Mouse (Mus musculus) gastrocnemius, postnatal 10 days (tissue): ENCODE measurements around the gene Thrap3. TPM values are rescaled to one million over a fixed set of nuclear protein-coding genes. Genes with fewer than 3 reads are reported as not detected.
"Not testable (repeated sequence)": the region's sequence is repeated elsewhere in the genome, so short reads cannot be mapped to it uniquely, and the experiment has no call there.

ENCODE experiments used
- DNase-seq: peaks from one replicate; pipeline ENCODE4 v3.0.0; 2021; ENCODE audit warnings: mixed read lengths
- total RNA-seq, 2 experiments: library from RNA; stranded (reverse); gene quantifications; 2 replicates each; pipeline ENCODE4 v1.2.3; 2021

The Thrap3 gene
- total RNA-seq, 2 experiments from 2014 or later, result 131 to 152 TPM

DNA sequence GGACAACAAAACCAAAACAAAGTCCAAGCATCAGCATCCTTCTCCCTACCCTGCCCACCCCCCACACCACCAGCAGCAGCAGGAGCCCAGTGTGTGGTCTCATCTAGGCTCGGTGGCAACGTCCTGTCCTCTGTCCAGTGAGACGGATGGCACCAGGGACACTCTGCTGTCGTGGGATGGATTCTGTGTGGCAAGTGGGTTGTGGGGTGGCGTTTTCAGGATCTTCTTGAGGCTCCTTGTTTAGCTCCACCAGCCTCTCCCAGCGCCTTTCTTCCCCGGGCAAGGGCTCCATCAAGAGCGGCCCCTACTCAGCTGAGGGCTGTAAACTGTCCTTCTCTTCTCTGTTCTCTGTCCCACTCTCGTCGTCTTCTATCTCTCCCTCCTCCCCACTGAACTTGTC lies 37.5 kb downstream of the Thrap3 start:
- DNase-seq, result not testable (repeated sequence)

- no peak for DNase-seq
Measured at GRCm38 (mm10) chr4:126163685-126164084, 38.9 kb downstream of the Thrap3 start.

- no peak for DNase-seq
Measured at GRCm38 (mm10) chr4:126163067-126163659, 39.4 kb downstream of the Thrap3 start, which contains the start of gene Sh3d21. Gene Sh3d21 (minus strand): TSS chr4:126163491.

GRCm38 (mm10) chr4:126162544-126163066 lies 40.0 kb downstream of the Thrap3 start:
- peak; percentile 88 for DNase-seq

DNA sequence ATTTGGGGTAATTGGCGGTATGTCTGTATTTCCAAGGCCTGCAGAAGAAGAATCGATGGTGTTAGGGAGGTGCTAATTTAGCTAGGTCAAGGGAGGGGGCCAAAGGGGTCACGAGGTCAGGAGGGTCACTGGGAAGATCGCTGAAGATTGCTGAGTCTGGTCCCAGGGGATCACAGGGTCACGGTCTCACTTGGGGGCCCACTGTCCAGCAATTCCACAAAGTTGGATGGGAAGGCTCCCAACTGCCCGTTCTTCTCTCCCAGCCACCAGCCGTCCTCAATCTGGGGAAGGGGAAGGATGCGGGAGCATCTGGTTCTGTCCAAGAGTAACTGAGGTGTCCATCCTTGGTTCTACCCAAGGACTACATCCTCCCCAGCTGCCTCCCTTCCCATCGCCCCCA lies 40.6 kb downstream of the Thrap3 start:
- peak; percentile 3 for DNase-seq

GRCm38 (mm10) chr4:126161456-126161855 lies 41.1 kb downstream of the Thrap3 start:
- DNase-seq, result peak; percentile 3

- no peak for DNase-seq
Measured at GRCm38 (mm10) chr4:126160981-126161380, 41.6 kb downstream of the Thrap3 start.

- DNase-seq, result no peak
Measured at GRCm38 (mm10) chr4:126159455-126159854, 43.1 kb downstream of the Thrap3 start.

- DNase-seq, result no peak
Measured at GRCm38 (mm10) chr4:126157562-126157961, 45.0 kb downstream of the Thrap3 start.

DNA sequence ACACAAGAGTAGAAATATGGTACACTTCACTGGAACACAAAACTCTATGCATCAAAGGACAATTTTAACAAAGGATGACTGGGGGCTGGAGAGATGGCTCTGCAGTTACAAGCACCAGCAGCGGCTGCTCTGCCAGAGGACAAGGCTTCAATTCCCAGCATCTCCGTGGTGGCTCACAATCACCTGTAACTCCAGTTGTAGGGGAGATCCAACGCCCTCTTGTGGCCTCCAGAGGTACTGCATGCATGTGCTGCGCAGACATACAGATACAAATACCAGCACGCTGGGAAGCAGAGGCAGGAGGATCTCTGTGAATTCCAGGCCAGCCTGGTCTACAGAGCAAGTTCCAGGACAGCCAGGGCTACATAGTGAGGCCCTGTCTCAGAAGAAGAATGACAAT lies 45.9 kb downstream of the Thrap3 start:
- no peak for DNase-seq

DNA sequence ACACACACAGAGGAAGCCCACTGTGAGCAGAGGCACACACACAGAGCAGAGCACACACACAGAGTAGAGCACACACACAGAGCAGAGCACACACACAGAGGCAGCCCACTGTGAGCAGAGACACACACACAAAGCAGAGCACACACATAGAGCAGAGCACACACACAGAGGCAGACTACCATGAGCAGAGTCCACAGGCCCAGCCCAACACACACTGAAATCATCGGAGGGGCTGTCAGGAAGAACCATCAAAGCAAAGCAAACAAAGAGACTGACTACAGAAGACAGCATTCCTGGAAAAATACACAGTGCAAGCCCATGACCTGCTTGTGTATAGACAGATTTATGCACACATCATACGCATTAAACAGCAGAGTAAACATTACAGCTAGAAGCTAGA lies 46.7 kb downstream of the Thrap3 start:
- DNase-seq, result no peak

DNA sequence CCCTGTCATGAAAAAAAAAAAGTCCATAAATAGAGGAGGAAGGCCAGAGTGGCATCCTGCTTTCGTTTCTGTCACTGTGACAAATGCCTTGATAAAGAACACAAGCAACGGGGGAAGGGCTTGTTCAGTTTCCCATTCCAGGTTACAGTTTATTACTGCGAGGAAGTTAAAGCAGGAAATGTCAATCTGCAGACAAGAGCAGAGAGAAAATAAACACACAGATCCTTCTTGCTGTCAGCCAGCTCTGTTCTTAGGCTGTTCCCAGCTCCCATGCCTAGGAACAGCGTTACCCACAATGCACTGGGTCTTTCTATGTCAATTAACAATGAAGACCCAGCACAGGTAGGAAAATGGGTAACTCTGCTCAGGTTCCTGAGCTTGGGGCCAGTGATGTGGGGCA lies 47.4 kb downstream of the Thrap3 start:
- DNase-seq, result no peak

DNA sequence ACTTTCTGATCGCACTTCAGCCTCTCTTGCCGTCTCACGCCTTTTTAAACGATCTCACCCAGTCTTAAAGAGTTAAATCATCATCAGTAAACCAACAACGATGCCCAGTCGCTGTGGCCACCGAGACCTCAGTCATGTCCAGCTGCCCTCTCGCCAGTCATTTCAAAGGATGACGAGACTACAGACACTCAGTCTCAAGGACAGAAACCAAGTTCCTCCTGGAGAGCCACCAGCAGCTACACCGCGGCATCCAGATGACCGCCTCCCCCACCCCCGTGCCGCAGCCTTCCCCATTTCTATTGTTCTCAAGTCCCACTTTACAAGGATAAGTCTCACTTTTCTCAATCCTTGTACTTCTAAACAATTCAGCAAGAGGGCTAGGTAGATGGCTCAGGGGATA lies 49.7 kb downstream of the Thrap3 start:
- DNase-seq, result no peak

GRCm38 (mm10) chr4:126151701-126152440 lies 50.7 kb downstream of the Thrap3 start:
- no peak for DNase-seq

DNA sequence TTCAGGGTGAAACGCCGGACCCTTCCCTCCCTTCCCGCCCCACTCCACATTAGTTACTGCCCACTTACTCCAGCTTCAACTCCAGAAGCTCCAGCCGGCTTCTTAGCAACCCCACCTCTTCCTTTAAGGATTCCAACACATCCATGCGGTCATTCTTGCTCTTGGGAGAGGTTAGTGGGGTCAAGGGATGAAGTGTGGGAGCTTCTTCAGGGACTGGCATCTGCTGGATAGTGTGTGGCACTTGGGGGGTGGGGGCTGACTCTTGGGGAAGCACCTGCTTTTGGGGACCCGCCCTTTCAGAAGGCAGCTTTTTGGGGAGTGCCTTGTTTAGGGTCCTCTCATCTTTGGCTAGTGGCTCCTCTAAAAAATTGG lies 51.6 kb downstream of the Thrap3 start:
- no peak for DNase-seq

GRCm38 (mm10) chr4:126150297-126150948 lies 52.1 kb downstream of the Thrap3 start:
- DNase-seq, result peak; percentile 69

GRCm38 (mm10) chr4:126149798-126150197 lies 52.8 kb downstream of the Thrap3 start:
- DNase-seq, result no peak

GRCm38 (mm10) chr4:126149041-126149676 lies 53.4 kb downstream of the Thrap3 start:
- no peak for DNase-seq

DNA sequence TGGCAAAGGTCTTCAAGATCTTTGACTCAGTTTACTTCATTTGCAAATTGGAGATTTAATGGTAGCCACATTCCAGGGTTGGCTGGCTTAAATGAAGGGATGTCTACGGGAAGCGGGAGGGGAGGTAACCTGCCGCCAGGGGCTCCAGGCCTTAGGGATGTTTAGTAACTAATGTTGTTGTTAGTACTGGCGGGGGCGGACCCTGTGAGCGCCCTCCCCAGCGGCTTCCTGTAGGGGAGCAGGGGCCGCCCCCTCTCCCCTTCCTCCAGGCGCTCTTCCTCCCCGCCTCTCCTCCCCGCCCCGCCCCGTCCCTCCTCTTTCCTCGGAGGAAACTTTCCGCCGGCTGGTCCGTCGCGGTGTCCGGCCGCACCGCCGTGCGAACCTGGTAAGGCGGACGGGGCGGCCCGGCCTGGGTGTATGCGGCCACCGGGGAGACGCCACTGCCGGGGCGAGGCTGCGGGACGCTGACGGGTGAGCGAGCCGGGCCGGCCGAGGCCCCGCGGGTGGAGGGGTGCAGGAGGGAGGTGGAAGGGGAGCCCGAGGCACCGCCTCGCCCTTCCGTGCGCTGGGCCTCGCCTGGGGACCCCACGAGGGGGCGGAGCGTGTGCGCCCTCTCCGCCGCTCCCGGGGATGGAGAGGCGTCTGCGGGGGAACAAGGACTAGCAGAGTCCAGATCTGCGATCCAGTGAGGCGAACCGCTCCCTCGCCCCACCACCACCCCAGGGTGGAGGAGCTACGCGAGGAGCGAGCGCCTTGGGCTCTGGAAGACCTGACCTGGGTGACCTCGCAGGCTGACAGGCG lies 54.2 kb downstream of the Thrap3 start:
- DNase-seq, result peak; percentile 67

DNA sequence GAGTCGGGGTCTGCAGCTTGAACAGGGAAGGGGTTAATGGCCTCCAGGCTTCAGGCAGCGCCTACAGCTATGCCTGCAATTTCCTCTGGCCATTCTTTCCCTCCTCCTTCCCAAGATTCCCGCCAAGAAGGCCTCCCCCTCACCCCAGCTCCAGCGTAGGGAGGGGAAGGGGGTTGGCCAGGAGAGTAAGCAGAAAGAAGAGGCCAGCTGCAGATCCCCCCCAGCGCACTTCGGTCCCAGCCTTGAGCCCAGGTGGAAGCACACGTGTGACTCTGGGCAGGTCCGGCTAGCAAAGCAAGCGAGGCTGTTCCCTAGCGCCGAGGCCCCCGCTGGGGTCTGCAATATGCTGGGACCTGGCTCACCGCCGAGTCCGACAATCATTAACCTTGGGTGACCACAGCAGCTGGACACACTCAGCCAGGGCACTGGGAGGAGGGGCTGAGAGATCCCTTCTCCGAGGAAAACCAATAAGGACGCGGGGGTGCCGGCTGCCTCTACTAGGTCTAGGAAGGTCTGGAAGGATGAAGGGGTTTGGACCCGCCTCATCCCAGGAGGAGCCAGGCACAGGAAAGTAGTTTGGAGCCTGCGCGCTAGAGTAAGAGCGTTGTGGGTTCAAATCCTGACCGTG lies 54.9 kb downstream of the Thrap3 start, which contains the start of gene Eva1b:
Eva1b (plus strand) TSS at position 212 of the 628 bp plus-strand sequence.
- DNase-seq, result peak; percentile 77

DNA sequence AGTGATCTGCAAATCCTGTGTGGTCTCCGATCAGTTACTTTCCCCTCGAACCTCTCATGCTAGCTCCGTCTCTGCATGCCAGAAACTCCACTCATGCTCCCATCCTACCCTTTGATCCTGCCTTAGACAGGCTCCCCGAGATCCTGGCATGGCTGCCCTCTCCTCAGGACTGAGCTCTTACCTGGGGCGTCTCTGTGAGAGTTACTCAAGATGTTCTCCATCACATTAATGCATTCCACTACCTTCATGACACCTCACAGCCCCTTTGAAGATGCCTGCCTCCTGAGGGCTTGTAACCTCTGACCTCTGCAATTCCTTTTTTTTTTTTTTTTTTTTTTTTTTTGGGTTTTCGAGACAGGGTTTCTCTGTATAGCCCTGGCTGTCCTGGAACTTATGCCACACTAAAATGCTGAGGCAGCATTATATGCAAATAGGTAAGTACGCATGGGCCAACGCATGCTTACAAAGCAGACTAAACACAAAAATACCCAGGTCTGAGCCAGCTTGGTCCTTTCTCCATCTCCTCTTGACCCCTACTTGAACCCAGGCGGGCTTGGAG lies 55.5 kb downstream of the Thrap3 start:
- no peak for DNase-seq
